Mouse (Mus musculus) heart, embryonic 14.5 days (tissue): ENCODE measurements around the gene Fpr2. TPM values are rescaled to one million over a fixed set of nuclear protein-coding genes. Genes with fewer than 3 reads are reported as not detected.

Experiments
- ATAC-seq: fragments of 200-750 bp; cut with Nextera tagmentation; 2 replicates; pipeline ENCODE4 v1.8.0; 2017; ENCODE audit warnings: low read depth, moderate TSS enrichment; ENCODE audit not compliant: insufficient number of reproducible peaks, insufficient read depth, low FRiP score
- H3K27ac ChIP-seq, 2 experiments: fragments of 200-500 bp in 1 of 2; fragments of 300-500 bp in 1 of 2; sonication (generic) in 1 of 2; replicated peaks in 1 of 2; 2 replicates each; pipeline ENCODE4 v1.5.1; 2012 to 2014; ENCODE audit warnings: low read depth in 2 of 2, low read length in 2 of 2, control low read depth in 1 of 2, mild to moderate bottlenecking in 1 of 2, mixed read lengths in 1 of 2; ENCODE audit not compliant: control insufficient read depth in 1 of 2, insufficient read depth in 1 of 2
- H3K27me3 ChIP-seq: fragments of 300-500 bp; sonication (generic); 2 replicates; pipeline ENCODE4 v1.6.1; 2014; ENCODE audit warnings: mild to moderate bottlenecking, low read length, control low read depth; ENCODE audit not compliant: control insufficient read depth, insufficient read depth
- H3K36me3 ChIP-seq: fragments of 300-500 bp; sonication (generic); 2 replicates; pipeline ENCODE4 v1.6.1; 2014; ENCODE audit warnings: mild to moderate bottlenecking, control low read depth, low read length, mixed read lengths; ENCODE audit not compliant: control insufficient read depth, insufficient read depth
- H3K4me1 ChIP-seq, 2 experiments: fragments of 200-500 bp in 1 of 2; fragments of 300-500 bp in 1 of 2; sonication (generic) in 1 of 2; 2 replicates each; pipeline ENCODE4 v1.6.1; 2012 to 2014; ENCODE audit warnings: low read length in 2 of 2, control low read depth in 1 of 2, mixed read lengths in 1 of 2; ENCODE audit not compliant: control insufficient read depth in 2 of 2, insufficient read depth in 2 of 2
- H3K4me2 ChIP-seq: fragments of 300-500 bp; sonication (generic); 2 replicates; pipeline ENCODE4 v1.6.1; 2014; ENCODE audit warnings: mild to moderate bottlenecking, low read length
- H3K4me3 ChIP-seq, 2 experiments: fragments of 200-500 bp in 1 of 2; fragments of 300-500 bp in 1 of 2; sonication (generic) in 1 of 2; 2 replicates each; pipeline ENCODE4 v1.5.1; 2012 to 2014; ENCODE audit warnings: low read length in 2 of 2, mild to moderate bottlenecking in 2 of 2, control low read depth in 1 of 2, low read depth in 1 of 2, moderate library complexity in 1 of 2; ENCODE audit not compliant: control insufficient read depth in 1 of 2, insufficient read depth in 1 of 2
- H3K9ac ChIP-seq: fragments of 300-500 bp; sonication (generic); 2 replicates; pipeline ENCODE4 v1.6.1; 2014; ENCODE audit warnings: mild to moderate bottlenecking, low read length
- H3K9me3 ChIP-seq: fragments of 300-500 bp; sonication (generic); 2 replicates; pipeline ENCODE4 v1.6.1; 2016; ENCODE audit warnings: low read length, control low read depth; ENCODE audit not compliant: control insufficient read depth
- WGBS: fragments of 180-500 bp; shearing (Covaris S2); extraction: QIAGEN DNeasy Blood & Tissue Kit; methylation state at CpG from one replicate; pipeline ENCODE4 v1.1.7; 2014; 5-methylcytosine and 5-hydroxymethylcytosine counted together
- polyA plus RNA-seq: library from polyadenylated mRNA; unstranded; fragments of >200 nt; fragmentation: Nextera tagmentation; extraction: Ambion mirVana; gene quantifications from 2 replicates; pipeline ENCODE4 v1.2.1, GENCODE M21; 2014

The Fpr2 gene
- polyA plus RNA-seq, 1 experiment from 2014 or later = 0.41 TPM

DNA sequence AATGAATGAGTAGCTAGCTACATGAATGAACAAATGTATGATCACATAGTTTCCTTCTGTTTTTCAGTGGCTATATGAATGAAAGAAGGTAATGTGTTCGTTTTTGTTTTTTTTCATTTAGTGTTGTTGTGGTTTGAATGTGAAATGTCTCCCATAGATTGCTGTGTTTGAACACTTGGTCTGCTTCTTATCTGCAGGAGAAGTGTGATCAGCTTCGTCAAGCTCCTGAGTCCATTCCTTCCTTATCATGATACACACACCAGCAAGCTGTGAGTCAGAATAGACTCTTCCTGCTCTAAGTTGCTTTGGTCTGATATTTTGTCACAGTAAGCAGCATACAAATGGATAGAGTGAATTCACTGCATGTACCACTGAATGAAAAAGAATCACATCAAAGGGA is 38.6 kb upstream of the Fpr2 start:
- peaks cover 9% of the 10 kb centered on the region; the same call in 1 of the 2 replicates for H3K36me3 ChIP-seq
- H3K9ac ChIP-seq = no peak overlapping the region
- H3K9me3 ChIP-seq = no peaks in the 10 kb centered on the region
- H3K27me3 ChIP-seq = peaks cover 16% of the 10 kb centered on the region
- 41% methylated on average over 2 of the region's 2 CpGs for whole genome bisulfite sequencing
- H3K4me2 ChIP-seq = no peak overlapping the region
- no peaks in the 10 kb centered on the region; a peak in 1 of 4 replicates for H3K4me1 ChIP-seq
- H3K27ac ChIP-seq = no peak overlapping the region
- ATAC-seq = no peak
- no peak overlapping the region for H3K4me3 ChIP-seq

DNA sequence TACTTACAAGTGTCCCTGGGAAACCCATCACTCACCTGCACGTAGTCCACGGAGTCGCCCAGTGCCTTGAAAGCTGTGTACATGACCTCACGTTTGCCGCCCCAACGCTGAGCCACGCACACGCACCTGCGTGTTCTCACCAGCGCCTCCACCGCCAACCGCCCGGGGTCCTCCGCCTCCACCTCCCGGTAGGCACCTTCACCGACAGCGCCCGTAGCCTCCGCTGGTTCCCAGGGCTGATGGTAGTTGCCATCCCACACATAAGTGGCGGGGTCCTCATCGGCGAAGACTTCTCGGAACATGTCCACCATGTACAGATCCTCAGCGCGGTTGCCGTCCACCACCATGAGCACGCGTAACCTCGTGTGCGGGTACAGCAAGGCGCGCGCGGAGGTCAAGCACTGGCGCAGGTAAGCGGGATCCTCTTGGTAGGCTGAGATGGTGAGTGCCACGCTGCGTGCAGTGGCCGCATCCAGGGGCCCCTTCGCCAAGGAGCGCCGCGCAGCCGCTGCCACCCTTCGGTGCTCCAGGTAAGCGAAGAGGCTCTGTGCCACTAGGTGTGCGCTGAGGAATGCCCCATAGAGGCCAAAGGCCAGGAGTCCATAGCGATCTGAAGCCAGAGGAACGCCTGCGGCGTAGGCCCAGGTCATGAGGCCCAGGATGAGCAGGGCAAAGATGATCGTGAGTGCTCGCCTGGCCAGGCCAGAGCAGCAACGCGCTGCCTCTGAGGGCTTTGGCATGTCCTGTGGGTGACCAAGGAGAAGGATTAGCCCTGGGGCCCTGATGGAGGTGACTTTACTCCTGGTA is 37.5 kb upstream of the Fpr2 start:
- peak overlapping the region in 1 of 2 experiments; percentile 6; a peak in 1 of 4 replicates for H3K4me3 ChIP-seq
- H3K27me3 ChIP-seq = peaks cover 16% of the 10 kb centered on the region

DNA sequence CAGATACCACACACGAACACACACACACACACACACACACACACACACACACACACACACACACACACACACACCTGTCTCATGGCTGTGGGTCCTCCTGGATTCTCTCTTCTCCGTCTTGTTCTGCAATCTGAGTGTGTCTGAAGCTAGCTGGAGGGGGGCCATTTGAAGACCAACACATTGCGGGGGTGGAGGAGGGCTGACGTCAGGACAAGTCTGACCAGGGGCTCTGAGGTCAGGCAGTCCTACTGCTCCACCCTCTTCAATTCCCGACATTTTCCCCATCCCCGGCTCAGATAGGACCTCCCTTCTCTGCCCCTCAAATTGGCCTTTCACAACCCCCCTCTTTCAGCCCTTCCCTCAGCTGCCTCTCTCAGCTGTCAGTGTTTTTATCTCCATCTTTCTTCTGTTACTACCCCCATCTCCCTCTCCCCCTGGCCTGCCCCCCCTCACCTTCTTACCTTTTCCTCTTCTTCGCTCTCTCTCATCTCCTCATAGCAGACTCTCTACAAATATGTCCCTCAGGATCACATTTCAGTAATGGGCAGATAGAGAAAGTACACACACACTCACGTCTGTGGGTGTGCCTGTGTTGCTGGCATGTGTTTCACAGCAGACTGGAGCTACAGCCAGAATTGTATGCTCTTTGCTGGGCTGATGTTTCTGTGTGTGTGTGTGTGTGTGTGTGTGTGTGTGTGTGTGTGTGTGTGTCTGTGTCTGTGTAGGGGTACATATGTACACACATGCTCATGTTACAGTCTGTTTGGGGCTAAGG is 32.4 kb upstream of the Fpr2 start, which contains the start of gene Has1:
Has1 (minus strand) TSS at position 142 of the 775 bp plus-strand sequence.
- H3K9ac ChIP-seq = no peak within 1 kb of the TSS
- no peak for ATAC-seq
- no peaks in the 10 kb centered on the region; a peak in 1 of 4 replicates for H3K4me1 ChIP-seq
- no peak within 1 kb of the TSS for H3K4me2 ChIP-seq
- no peak within 1 kb of the TSS for H3K4me3 ChIP-seq
- 44% methylated on average over 8 of the region's 8 CpGs for WGBS
- no peaks in the 10 kb centered on the region for H3K9me3 ChIP-seq
- peaks cover 5% of the 10 kb centered on the region; the same call in 1 of the 2 replicates for H3K27me3 ChIP-seq
- H3K36me3 ChIP-seq = no peaks in the 10 kb centered on the region
- no peak within 1 kb of the TSS for H3K27ac ChIP-seq

More for the DNA sequence above, 37.5 kb upstream of the Fpr2 start:
- peaks cover 9% of the 10 kb centered on the region; the same call in 1 of the 2 replicates for H3K36me3 ChIP-seq
- H3K4me2 ChIP-seq = peak overlapping the region; percentile 45
- no peaks in the 10 kb centered on the region for H3K9me3 ChIP-seq
- no peak for ATAC-seq
- no peak overlapping the region for H3K27ac ChIP-seq
- H3K4me1 ChIP-seq = no peaks in the 10 kb centered on the region; a peak in 1 of 4 replicates
- WGBS = 19% methylated on average over 55 of the region's 55 CpGs
- H3K9ac ChIP-seq = no peak overlapping the region

DNA sequence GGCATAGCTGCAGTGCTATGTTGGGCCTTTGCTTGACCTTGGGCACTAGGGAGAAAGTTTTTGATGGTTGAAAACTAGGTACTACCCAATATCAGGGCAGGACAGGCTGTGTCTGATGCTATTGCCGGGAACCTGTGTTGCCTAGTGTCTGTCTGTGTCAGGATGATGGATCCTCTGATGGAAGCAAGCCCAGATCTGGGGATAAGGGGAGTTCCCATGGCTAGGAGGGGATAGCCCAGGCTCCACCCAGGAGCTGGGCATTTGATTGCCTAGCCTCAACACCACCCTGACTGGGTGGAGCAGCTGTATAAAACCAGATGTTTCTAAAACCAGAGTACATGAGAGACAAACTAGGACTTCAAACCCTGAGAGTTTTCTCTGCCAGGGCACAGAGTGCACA is 31.0 kb upstream of the Fpr2 start:
- Histone ChIP-seq H3K27me3 (no peaks in the 10 kb centered on the region), H3K9me3 (no peaks in the 10 kb centered on the region), H3K4me2 (no peak overlapping the region), H3K27ac (no peak overlapping the region), H3K9ac (no peak overlapping the region), H3K4me3 (no peak overlapping the region), H3K36me3 (no peaks in the 10 kb centered on the region), H3K4me1 (no peaks in the 10 kb centered on the region)
- WGBS = 81% methylated on average over 1 of the region's 1 CpGs
- ATAC-seq = no peak

DNA sequence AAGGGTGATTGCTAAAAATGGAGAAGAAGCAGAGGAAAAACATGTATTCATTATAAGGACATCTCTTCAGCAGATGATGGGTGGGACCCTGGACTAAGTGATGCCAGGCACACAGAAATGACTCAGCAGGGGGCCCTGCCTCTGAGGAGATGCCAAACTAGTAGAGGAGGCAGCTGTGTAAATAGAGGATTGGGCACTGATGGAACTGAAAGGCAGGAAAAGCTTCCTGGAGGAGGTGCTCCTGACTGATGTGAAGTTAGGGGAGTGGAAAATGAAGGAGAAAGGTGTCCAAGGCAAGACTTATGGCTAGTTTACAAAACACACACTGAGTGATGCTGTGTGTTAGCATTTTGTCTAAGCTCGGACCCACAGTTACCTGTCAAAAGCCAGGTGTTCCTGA is 30.2 kb upstream of the Fpr2 start:
- no peak overlapping the region for H3K27ac ChIP-seq
- H3K4me2 ChIP-seq = no peak overlapping the region
- peaks cover 4% of the 10 kb centered on the region; the same call in 1 of the 2 replicates for H3K36me3 ChIP-seq
- no peak overlapping the region for H3K9ac ChIP-seq
- 62% methylated on average over 1 of the region's 1 CpGs for WGBS
- no peak overlapping the region for H3K4me3 ChIP-seq
- H3K9me3 ChIP-seq = no peaks in the 10 kb centered on the region
- no peak for ATAC-seq
- no peaks in the 10 kb centered on the region for H3K4me1 ChIP-seq
- no peaks in the 10 kb centered on the region for H3K27me3 ChIP-seq

DNA sequence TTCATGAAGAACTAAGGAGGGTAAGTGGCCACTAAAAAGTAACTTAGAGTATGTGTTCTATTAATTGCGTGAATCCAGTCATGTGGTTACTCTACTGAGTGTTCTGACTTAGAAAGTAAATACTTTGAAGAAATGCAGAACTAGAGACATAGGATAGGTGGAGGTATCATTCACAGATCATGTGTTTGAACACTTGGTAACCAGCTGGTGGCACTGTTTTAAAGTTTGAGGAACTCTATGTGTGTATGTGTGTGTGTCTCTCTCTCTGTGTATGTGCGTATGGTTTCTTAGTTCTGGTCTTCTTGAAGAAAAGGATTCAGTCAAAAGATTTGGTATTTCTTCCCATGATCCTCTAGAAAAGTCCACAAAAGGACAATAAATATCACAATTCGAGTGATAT is 27.5 kb upstream of the Fpr2 start:
- Histone ChIP-seq H3K9ac (no peak overlapping the region), H3K4me1 (no peaks in the 10 kb centered on the region), H3K9me3 (no peaks in the 10 kb centered on the region), H3K36me3 (peaks cover 23% of the 10 kb centered on the region), H3K27ac (no peak overlapping the region), H3K4me3 (no peak overlapping the region), H3K4me2 (no peak overlapping the region), H3K27me3 (no peaks in the 10 kb centered on the region)
- no peak for ATAC-seq
- 81% methylated on average over 3 of the region's 3 CpGs for WGBS

DNA sequence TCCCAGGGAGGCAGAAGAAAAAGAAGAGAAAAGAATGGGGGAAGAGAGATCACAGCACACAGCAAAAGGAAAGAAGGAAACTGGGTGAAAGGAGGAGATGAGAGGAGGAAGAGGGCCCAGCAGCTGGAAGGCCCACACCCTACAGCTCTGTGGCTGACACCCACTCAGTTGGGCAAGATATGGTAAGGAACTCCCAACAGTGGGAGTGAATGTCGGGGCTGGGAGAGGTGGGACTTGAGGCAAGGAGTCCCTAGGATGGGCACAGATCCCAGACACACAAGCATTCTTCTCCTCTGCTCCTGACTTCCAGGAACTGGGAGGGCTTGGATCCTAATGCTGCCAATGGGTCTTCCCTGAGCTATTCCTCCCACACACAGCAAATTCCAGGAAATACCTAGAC is 25.3 kb upstream of the Fpr2 start:
- WGBS = 43% methylated on average over 1 of the region's 1 CpGs

More for the DNA sequence above, 25.3 kb upstream of the Fpr2 start:
- Histone ChIP-seq H3K4me1 (no peaks in the 10 kb centered on the region), H3K9ac (no peak overlapping the region), H3K36me3 (peaks cover 35% of the 10 kb centered on the region), H3K27ac (no peak overlapping the region), H3K4me2 (no peak overlapping the region), H3K27me3 (no peaks in the 10 kb centered on the region), H3K4me3 (no peak overlapping the region), H3K9me3 (no peaks in the 10 kb centered on the region)
- no peak for ATAC-seq
